Mouse (Mus musculus) embryonic stem cell, embryonic (primary cell): ENCODE measurements around the gene 4930503B20Rik.

Experiments used
- CTCF ChIA-PET, 4 experiments: fragments of 300-600 bp in 2 of 4; fragments of 350-600 bp in 2 of 4; sonication (Branson Sonifier 250); formaldehyde crosslinking; loops; one replicate each; lab custom pipeline; 2022; ENCODE audit warnings: inconsistent platforms in 2 of 4; lab: Charles Lee
- POLR2A ChIA-PET, 4 experiments: fragments of 300-600 bp in 2 of 4; fragments of 350-600 bp in 2 of 4; sonication (Branson Sonifier 250); formaldehyde crosslinking; loops; one replicate each; lab custom pipeline; 2022; ENCODE audit warnings: antibody characterized with exemption in 4 of 4, inconsistent platforms in 1 of 4; lab: Charles Lee

Gene 4930503B20Rik

DNA sequence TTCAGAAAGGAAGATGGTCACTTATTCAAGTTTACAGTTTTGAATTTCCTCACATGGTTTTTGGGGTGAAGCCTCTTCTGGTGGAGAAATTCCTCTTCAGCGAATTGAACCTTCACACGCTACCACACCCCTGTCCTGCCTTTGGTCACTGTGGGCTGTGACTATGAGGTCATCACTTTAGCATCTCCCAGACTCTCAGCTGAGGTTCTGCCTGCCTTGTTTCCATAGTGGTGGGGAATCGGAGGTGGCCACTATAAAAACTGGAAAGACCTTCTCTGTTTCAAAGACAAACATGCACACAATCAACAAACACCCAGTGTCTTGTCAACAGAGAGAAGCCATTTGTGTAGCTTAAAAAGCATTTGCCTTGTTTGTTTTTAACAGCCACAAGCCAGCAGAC is at the start of gene 4930503B20Rik:
Gene 4930503B20Rik, minus strand, starts transcription at position 101 of the 400 bp plus-strand sequence.
- POLR2A ChIA-PET = interaction anchor here in 1 of 4 experiments (0.7 kb wide), 1 partner anchor 191 kb away, joined by 3 read pairs; no protein-coding TSS in a partner anchor
- CTCF ChIA-PET = no interaction called here

DNA sequence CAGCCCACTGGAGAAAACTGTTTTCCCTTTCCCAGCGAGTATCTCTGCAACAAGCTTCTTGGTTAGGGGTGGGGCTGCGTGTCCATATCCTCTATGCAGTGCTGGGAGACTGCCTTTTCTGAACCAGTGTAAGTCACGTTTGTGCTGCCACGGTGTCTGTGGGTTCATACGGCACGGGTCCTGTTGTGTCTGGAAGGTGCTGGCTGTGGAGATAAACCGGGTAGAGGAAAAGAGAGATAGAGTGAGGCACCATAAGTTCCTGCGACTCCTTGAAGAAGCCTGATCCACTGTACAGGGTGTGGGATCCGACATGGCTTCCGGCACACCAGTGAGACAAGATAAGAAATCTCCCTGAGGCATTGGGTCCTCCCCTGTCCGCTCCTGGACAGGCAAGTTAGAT is 48.9 kb upstream of the 4930503B20Rik start:
- CTCF ChIA-PET = interaction anchor here in 1 of 4 experiments (0.6 kb wide), 1 partner anchor 274 kb away, joined by 3 read pairs; no protein-coding TSS in a partner anchor
- POLR2A ChIA-PET = interaction anchor here in 1 of 4 experiments (0.6 kb wide), 1 partner anchor 294 kb away, joined by 3 read pairs; no protein-coding TSS in a partner anchor

- POLR2A ChIA-PET = interaction anchor here in 1 of 4 experiments (0.7 to 0.9 kb wide), 2 partner anchors 52 to 178 kb away, joined by 3 to 5 read pairs; partner anchors contain the start of gene Rpf1
- CTCF ChIA-PET = interaction anchor here in 1 of 4 experiments (0.7 kb wide), 1 partner anchor 189 kb away, joined by 5 read pairs; no protein-coding TSS in a partner anchor
These were observed 47.9 kb upstream of the 4930503B20Rik start for GRCm38 (mm10) chr3:146698982-146699381.

- CTCF ChIA-PET = interaction anchor here in 1 of 4 experiments (0.6 kb wide), 1 partner anchor 168 kb away, joined by 3 read pairs; no protein-coding TSS in a partner anchor
- POLR2A ChIA-PET = interaction anchor here in 1 of 4 experiments (0.9 kb wide), 1 partner anchor 77 kb away, joined by 3 read pairs; no protein-coding TSS in a partner anchor
These were observed 41.4 kb upstream of the 4930503B20Rik start for GRCm38 (mm10) chr3:146692547-146692946.

DNA sequence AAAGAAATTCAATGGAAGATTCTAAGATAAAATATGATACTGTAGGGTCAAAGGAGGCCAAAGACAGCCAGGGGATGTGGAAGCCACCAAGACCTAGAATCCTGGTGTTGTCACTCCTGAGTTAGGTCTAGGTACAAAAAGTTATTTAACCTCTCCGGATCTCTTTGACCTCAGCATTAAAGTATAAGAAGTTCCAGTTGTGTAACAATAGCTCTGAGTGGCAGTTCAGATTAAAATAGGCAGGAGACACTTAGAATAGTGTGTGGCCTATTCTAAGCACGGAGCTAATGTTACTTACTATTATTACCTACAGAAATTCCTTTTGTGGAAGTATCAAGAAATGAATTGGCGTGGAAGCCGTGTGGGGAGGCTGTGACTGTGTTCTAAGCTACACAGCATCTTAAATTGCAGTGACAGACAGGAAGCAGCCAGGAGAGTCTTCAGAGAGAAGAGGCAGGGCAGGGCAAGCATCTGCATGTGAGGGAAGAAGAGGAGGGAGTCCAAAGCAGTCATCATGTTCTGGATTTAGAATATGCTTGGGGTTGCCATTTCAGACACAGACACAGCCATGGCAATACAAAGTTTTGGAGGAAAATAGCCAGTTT is 36.1 kb upstream of the 4930503B20Rik start:
- ChIA-PET CTCF (interaction anchor here in 1 of 4 experiments (0.5 kb wide), 1 partner anchor 40 kb away, joined by 6 read pairs; no protein-coding TSS in a partner anchor), POLR2A (interaction anchor here in 1 of 4 experiments (0.6 kb wide), 1 partner anchor 15 kb away, joined by 6 read pairs; no protein-coding TSS in a partner anchor)

GRCm38 (mm10) chr3:146686428-146686827 is 35.3 kb upstream of the 4930503B20Rik start:
- ChIA-PET CTCF (no interaction called here), POLR2A (interaction anchor here in 1 of 4 experiments (0.6 kb wide), 1 partner anchor 943 kb away, joined by 3 read pairs; no protein-coding TSS in a partner anchor)

- POLR2A ChIA-PET = no interaction called here
- CTCF ChIA-PET = no interaction called here
These were observed 33.9 kb upstream of the 4930503B20Rik start, which contains the start of gene Samd13 for GRCm38 (mm10) chr3:146684811-146685675. TSS of gene Samd13 (minus strand) at chr3:146685592.

- CTCF ChIA-PET = no interaction called here
- POLR2A ChIA-PET = interaction anchor here in 1 of 4 experiments (1.0 kb wide), 1 partner anchor 207 kb away, joined by 4 read pairs; no protein-coding TSS in a partner anchor
These were observed 32.0 kb upstream of the 4930503B20Rik start for GRCm38 (mm10) chr3:146683095-146683494.

DNA sequence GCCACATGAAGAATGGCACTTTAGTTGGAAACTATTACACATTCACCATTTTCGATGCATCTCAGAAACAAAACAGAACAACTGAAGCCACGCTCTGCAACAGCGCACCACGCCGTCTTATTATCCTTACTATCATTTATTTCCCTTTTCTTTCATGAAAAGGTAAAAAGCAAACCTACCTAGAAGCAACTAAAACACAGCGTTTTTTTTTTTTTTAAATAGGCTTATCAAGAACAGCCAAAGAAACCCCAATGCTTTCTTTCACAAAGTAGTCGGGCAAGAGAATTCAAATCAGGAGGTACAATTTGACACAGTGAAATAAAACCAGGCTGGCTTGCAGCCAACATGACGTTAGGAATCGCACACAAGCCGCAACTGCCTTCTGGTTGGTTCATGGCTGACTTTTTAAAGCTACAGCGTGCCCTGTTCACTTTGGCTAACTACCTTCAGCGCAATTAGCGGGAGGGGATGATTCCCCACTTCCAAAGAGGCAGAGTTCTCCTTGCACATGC is 31.1 kb upstream of the 4930503B20Rik start:
- ChIA-PET POLR2A (interaction anchor here in 1 of 4 experiments (0.7 to 1.0 kb wide), 2 partner anchors 121 to 206 kb away, joined by 4 read pairs; no protein-coding TSS in a partner anchor), CTCF (no interaction called here)

- ChIA-PET POLR2A (no interaction called here), CTCF (interaction anchor here in 1 of 4 experiments (0.5 kb wide), 1 partner anchor 14 kb away, joined by 5 read pairs; no protein-coding TSS in a partner anchor)
These were observed 30.6 kb upstream of the 4930503B20Rik start for GRCm38 (mm10) chr3:146681696-146682095.

DNA sequence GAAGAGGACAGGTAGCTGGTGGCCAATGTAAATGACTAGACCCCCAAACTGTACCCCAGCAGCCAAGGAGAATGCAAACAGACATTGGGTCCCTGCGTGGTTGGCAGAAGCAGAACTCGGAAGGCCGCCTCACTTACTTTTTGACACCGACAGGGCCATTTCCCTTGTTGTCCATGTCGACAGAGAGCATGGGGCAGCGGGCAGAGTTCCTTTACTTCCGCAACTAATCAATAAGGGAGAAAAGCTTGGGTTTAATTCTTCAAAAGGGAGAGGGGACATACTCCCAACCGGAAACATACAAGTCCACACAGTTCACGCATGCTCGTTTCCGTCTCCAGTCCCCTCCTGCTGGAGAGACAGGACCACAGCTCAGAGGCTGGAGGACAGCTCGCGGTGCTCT is 29.5 kb upstream of the 4930503B20Rik start:
- POLR2A ChIA-PET = interaction anchor here in 1 of 4 experiments (1.0 to 1.1 kb wide), 2 partner anchors 10 to 158 kb away, joined by 3 read pairs; no protein-coding TSS in a partner anchor
- CTCF ChIA-PET = no interaction called here

DNA sequence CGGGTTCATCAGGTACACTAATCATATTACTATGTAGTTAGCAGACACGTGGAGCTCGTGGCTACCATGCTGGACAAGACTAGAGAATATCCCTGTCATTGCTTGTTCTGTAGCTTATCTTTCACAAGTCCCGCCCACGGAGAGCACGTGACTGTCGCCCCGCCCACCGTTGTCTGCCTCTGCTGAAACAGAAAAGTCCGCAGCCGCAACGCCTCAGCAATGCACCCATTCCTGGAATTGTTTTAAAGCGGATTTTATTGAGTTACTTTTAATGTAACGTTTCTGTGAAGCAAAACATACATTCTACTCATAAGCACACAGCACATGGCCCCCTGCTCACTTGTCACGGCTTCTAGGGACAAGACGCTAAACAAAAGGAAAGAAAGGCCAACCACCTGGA is 28.5 kb upstream of the 4930503B20Rik start:
- ChIA-PET CTCF (interaction anchor here in 1 of 4 experiments (0.6 kb wide), 1 partner anchor 56 kb away, joined by 4 read pairs; no protein-coding TSS in a partner anchor), POLR2A (no interaction called here)

DNA sequence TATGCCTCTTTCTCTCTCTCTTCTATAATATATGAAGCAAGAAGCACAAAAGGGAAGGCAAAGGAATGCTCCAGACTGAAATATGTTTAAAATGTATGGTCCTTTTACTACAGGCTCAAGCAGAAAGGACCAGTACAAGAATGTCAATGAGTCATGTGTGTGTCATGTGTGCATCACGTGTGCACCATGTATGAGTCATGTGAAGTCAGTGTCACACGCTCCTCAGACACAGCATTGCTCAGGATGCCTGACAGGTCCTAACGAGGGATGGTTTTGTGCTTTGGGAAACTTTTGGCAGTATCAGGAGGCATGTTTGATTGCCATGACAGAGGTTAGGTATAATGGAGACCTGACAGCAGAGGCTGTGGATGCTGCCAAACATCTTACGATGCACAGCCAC is 25.1 kb upstream of the 4930503B20Rik start:
- ChIA-PET CTCF (no interaction called here), POLR2A (no interaction called here)

- ChIA-PET POLR2A (no interaction called here), CTCF (no interaction called here)
These were observed 24.0 kb upstream of the 4930503B20Rik start for GRCm38 (mm10) chr3:146675101-146675500.

GRCm38 (mm10) chr3:146671121-146671520 is 20.0 kb upstream of the 4930503B20Rik start:
- CTCF ChIA-PET = interaction anchor here in 1 of 4 experiments (0.5 kb wide), 1 partner anchor 59 kb away, joined by 4 read pairs; no protein-coding TSS in a partner anchor
- POLR2A ChIA-PET = interaction anchor here in 2 of 4 experiments (0.5 to 0.8 kb wide), 2 partner anchors 9 to 10 kb away, joined by 3 to 5 read pairs; no protein-coding TSS in a partner anchor

DNA sequence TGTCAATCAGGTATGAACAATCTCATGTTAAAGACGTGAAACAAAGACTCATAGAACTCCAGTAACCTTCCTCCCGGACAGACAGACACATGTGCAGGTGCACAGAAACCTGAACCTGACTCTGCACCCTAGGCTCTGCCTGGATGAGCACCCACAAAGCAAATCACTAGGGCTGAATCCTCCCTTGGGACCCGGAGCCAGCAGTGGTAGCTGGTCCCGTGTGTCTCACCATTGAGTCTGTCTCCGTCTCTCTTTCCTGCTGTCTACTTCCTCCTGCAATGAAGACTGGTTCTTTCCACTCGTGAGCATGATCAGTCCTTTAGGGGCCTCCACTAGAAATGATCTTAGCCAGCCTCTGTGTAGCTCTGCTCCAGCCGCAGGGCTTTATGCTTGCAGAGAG is 10.8 kb upstream of the 4930503B20Rik start:
- CTCF ChIA-PET = interaction anchor here in 1 of 4 experiments (0.7 kb wide), 1 partner anchor 128 kb away, joined by 3 read pairs; no protein-coding TSS in a partner anchor
- POLR2A ChIA-PET = interaction anchor here in 1 of 4 experiments (0.7 kb wide), 1 partner anchor 9 kb away, joined by 5 read pairs; no protein-coding TSS in a partner anchor

- CTCF ChIA-PET = no interaction called here
- POLR2A ChIA-PET = no interaction called here
These were observed 9.9 kb upstream of the 4930503B20Rik start for GRCm38 (mm10) chr3:146661001-146661400.

- POLR2A ChIA-PET = no interaction called here
- CTCF ChIA-PET = no interaction called here
These were observed 8.2 kb upstream of the 4930503B20Rik start for GRCm38 (mm10) chr3:146659321-146659720.
